ENCODE assay signal across 29 mouse cellular contexts in genomic region chr7:30890681-30891080, GRCm38 (mm10). TPM values are rescaled to one million over a fixed set of nuclear protein-coding genes. Genes with fewer than 3 reads are reported as not detected.
DNase-seq lines count a peak whose midpoint lies in the region; ATAC-seq and TF ChIP-seq lines count a peak whose summit lies in the region.
"Had no signal": no experiment of that assay in that cellular context is flagged by ENCODE, and none has a peak within 500 bp of the region (broad histone marks: within the 10 kb centered on the region; RNA-seq: fewer than 3 reads in every experiment).

No protein-coding gene starts in this region.

- H3K27me3 ChIP-seq in liver, adult 2 months (ENCODE audit: control insufficient read depth, insufficient read depth, low read length) = no peaks in the 10 kb centered on the region
- no peaks in the 10 kb centered on the region for H3K27me3 ChIP-seq in liver, embryonic 12.5 days (replicated peaks)
- H3K27me3 ChIP-seq in splenic B cell, adult 2 months (ENCODE audit: control insufficient read depth, insufficient read depth, low read length, poor library complexity, severe bottlenecking) = no peaks in the 10 kb centered on the region
- H3K27me3 ChIP-seq: embryonic facial prominence, embryonic 13.5 days; forebrain, embryonic 12.5 days; heart, embryonic 13.5 days; hindbrain, embryonic 15.5 days had no signal

- H3K4me1 ChIP-seq in liver, adult 2 months (ENCODE audit: control insufficient read depth, insufficient read depth, low read length) = peaks cover 11% of the 10 kb centered on the region; the same call in 1 of the 2 replicates
- no peaks in the 10 kb centered on the region for H3K4me1 ChIP-seq in liver, embryonic 12.5 days
- H3K4me1 ChIP-seq: embryonic facial prominence, embryonic 13.5 days; forebrain, embryonic 12.5 days; hindbrain, embryonic 15.5 days had no signal

- H3K79me2 ChIP-seq in liver, adult 2 months (ENCODE audit: control insufficient read depth, insufficient read depth, low read length) = no peaks in the 10 kb centered on the region

- H3K9ac ChIP-seq in liver, adult 2 months (ENCODE audit: low read depth, low read length) = no peak overlapping the region
- H3K9ac ChIP-seq in liver, embryonic 12.5 days = no peak overlapping the region
- H3K9ac ChIP-seq: embryonic facial prominence, embryonic 13.5 days; forebrain, embryonic 12.5 days; heart, embryonic 13.5 days; hindbrain, embryonic 15.5 days had no signal

- peak; percentile 16 for DNase-seq in liver, adult 2 months (ENCODE audit: extremely low read depth, low read depth, low spot score)
- DNase-seq in thymus, postnatal 0 days (ENCODE audit: low spot score) = peak; percentile 4
- DNase-seq in thymus, adult 18-20 months = no peak
- peak; percentile 49 for DNase-seq in splenic B cell, adult 2 months (ENCODE audit: low read depth, low spot score)
- DNase-seq in heart, adult 9 months (ENCODE audit: low spot score in 2 of 2) = no peak
- DNase-seq: adrenal gland, adult 8-10 months; adrenal gland, postnatal 36 days; cerebellum, adult 18-20 months; cerebellum, adult 9-11 months; cerebellum, postnatal 36 days; gastrocnemius, adult 2 months; gastrocnemius, postnatal 25 days; heart, postnatal 36 days had no signal

- H3K36me3 ChIP-seq in liver, adult 2 months (ENCODE audit: control insufficient read depth, insufficient read depth, low read length) = no peaks in the 10 kb centered on the region
- no peaks in the 10 kb centered on the region for H3K36me3 ChIP-seq in liver, embryonic 12.5 days
- H3K36me3 ChIP-seq in splenic B cell, adult 2 months (ENCODE audit: control insufficient read depth, insufficient read depth, low read length, poor library complexity, severe bottlenecking) = no peaks in the 10 kb centered on the region
- H3K36me3 ChIP-seq: embryonic facial prominence, embryonic 13.5 days; forebrain, embryonic 12.5 days; heart, embryonic 13.5 days; hindbrain, embryonic 15.5 days had no signal

- no peak for TF ChIP-seq POLR2A in liver, adult 2 months (IDR thresholded peaks at IDR 0.05; ENCODE audit: extremely low read depth, insufficient read depth, low read length)

- TF ChIP-seq CTCF in liver, adult 2 months (IDR thresholded peaks at IDR 0.05; ENCODE audit: low read depth, low read length) = no peak

- H3K27ac ChIP-seq in liver, adult 2 months (replicated peaks; ENCODE audit: insufficient read depth, low read depth, low read length) = no peak overlapping the region
- H3K27ac ChIP-seq in liver, embryonic 12.5 days = no peak overlapping the region
- H3K27ac ChIP-seq: embryonic facial prominence, embryonic 13.5 days; forebrain, embryonic 12.5 days; gastrocnemius, adult 2 months; heart, embryonic 13.5 days; hindbrain, embryonic 15.5 days had no signal

- no peak overlapping the region for H3K4me2 ChIP-seq in liver, embryonic 12.5 days
- H3K4me2 ChIP-seq: embryonic facial prominence, embryonic 13.5 days; forebrain, embryonic 12.5 days; heart, embryonic 13.5 days; hindbrain, embryonic 15.5 days had no signal

- no peaks in the 10 kb centered on the region for H3K9me3 ChIP-seq in liver, embryonic 12.5 days (replicated peaks)
- H3K9me3 ChIP-seq: embryonic facial prominence, embryonic 13.5 days; forebrain, embryonic 12.5 days; heart, embryonic 13.5 days; hindbrain, embryonic 15.5 days had no signal

- ATAC-seq in liver, embryonic 12.5 days = no peak
- ATAC-seq in activated CD4-positive, CD25-positive, alpha-beta regulatory T cell, adult 4 months = peak; percentile 20
- ATAC-seq in cerebellum, adult (ENCODE audit: insufficient number of reproducible peaks, low FRiP score, low TSS enrichment) = no peak
- ATAC-seq: forebrain, embryonic 16.5 days; Patski had no signal

- no peak overlapping the region for H3K4me3 ChIP-seq in liver, adult 2 months (ENCODE audit: insufficient read depth, low read depth, low read length)
- H3K4me3 ChIP-seq in liver, embryonic 12.5 days = no peak overlapping the region
- H3K4me3 ChIP-seq: embryonic facial prominence, embryonic 13.5 days; forebrain, embryonic 12.5 days; gastrocnemius, adult 2 months; heart, embryonic 13.5 days; hindbrain, embryonic 15.5 days had no signal

- 12% methylated on average over 2 of the region's 2 CpGs for WGBS in liver, adult 2 months
- WGBS in liver, embryonic 12.5 days (ENCODE audit: insufficient replicate concordance) = 45% methylated on average over 2 of the region's 2 CpGs

RNA-seq across cellular contexts. Expression of gene Cd22, which starts 10.5 kb away (rescaled TPM):
- total RNA-seq in liver, adult 2 months (2014; rRNA removed) = 0.74 and 1.8 TPM in 2 replicates
- polyA plus RNA-seq in liver, adult 2 months (2012; rRNA removed) = 1.4 and 3.7 TPM in 2 replicates
- polyA plus RNA-seq in liver, embryonic 12.5 days (2016; fragmentation: Nextera tagmentation; extraction: Ambion mirVana) = 0.21 and 0.38 TPM in 2 replicates
- polyA plus RNA-seq in thymus, postnatal 0 days (2015; fragmentation: Nextera tagmentation; extraction: Ambion mirVana) = 0.40 and 0.99 TPM in 2 replicates
- 1 to 10 TPM; 4.5 to 9.3 TPM for polyA plus RNA-seq in activated CD4-positive, CD25-positive, alpha-beta regulatory T cell, adult 4 months (2017; shearing (Covaris generic))
- total RNA-seq: granulocyte monocyte progenitor cell, adult 5-6 weeks had no signal
- polyA plus RNA-seq: embryonic facial prominence, embryonic 13.5 days; forebrain, embryonic 12.5 days; heart, embryonic 13.5 days; hindbrain, embryonic 11.5 days; Patski had no signal

RNA-seq across cellular contexts. Expression of gene Mag, which starts 24.0 kb away (rescaled TPM):
- total RNA-seq in liver, adult 2 months (2014; rRNA removed) = 0.07 and 0.09 TPM in 2 replicates
- polyA plus RNA-seq in liver, adult 2 months (2012; rRNA removed) = 0.20 and 0.37 TPM in 2 replicates
- 0.13 and 0.20 TPM in 2 replicates for polyA plus RNA-seq in liver, embryonic 12.5 days (2016; fragmentation: Nextera tagmentation; extraction: Ambion mirVana)
- 0.42 and 0.46 TPM in 2 replicates for polyA plus RNA-seq in thymus, postnatal 0 days (2015; fragmentation: Nextera tagmentation; extraction: Ambion mirVana)
- polyA plus RNA-seq in activated CD4-positive, CD25-positive, alpha-beta regulatory T cell, adult 4 months (2017; shearing (Covaris generic)) = not detected
- total RNA-seq: heart, adult 8-10 months; heart, postnatal 36 days had no signal
- polyA plus RNA-seq: Patski had no signal

RNA-seq across cellular contexts. Expression of gene Ffar1, which starts 29.3 kb away (rescaled TPM):
- not detected in 2 replicates for total RNA-seq in liver, adult 2 months (2014; rRNA removed)
- polyA plus RNA-seq in liver, adult 2 months (2012; rRNA removed) = 0.05 and 0.21 TPM in 2 replicates
- polyA plus RNA-seq in liver, embryonic 12.5 days (2016; fragmentation: Nextera tagmentation; extraction: Ambion mirVana) = not detected in 2 replicates
- not detected in 2 replicates for polyA plus RNA-seq in thymus, postnatal 0 days (2015; fragmentation: Nextera tagmentation; extraction: Ambion mirVana)
- polyA plus RNA-seq in activated CD4-positive, CD25-positive, alpha-beta regulatory T cell, adult 4 months (2017; shearing (Covaris generic)) = under 1 TPM; 0.19 to 0.28 TPM
- total RNA-seq: adrenal gland, adult 8-10 months; adrenal gland, postnatal 36 days; gastrocnemius, adult 2 months; gastrocnemius, postnatal 25 days; granulocyte monocyte progenitor cell, adult 5-6 weeks; heart, adult 8-10 months; heart, postnatal 36 days had no signal
- polyA plus RNA-seq: brain, embryonic 14.5 days; embryonic facial prominence, embryonic 13.5 days; forebrain, embryonic 12.5 days; forebrain, embryonic 16.5 days; frontal cortex, adult 2 months; heart, embryonic 13.5 days; heart, postnatal 0 days; hindbrain, embryonic 11.5 days; hindbrain, embryonic 15.5 days; Patski had no signal

RNA-seq across cellular contexts. Expression of gene Hamp2, which starts 33.8 kb away (rescaled TPM):
- 445 and 548 TPM in 2 replicates for total RNA-seq in liver, adult 2 months (2014; rRNA removed)
- 6,798 and 9,385 TPM in 2 replicates for polyA plus RNA-seq in liver, adult 2 months (2012; rRNA removed)
- not detected in 2 replicates for polyA plus RNA-seq in liver, embryonic 12.5 days (2016; fragmentation: Nextera tagmentation; extraction: Ambion mirVana)
- 2.1 TPM in 2 replicates for polyA plus RNA-seq in thymus, postnatal 0 days (2015; fragmentation: Nextera tagmentation; extraction: Ambion mirVana)
- not detected for polyA plus RNA-seq in activated CD4-positive, CD25-positive, alpha-beta regulatory T cell, adult 4 months (2017; shearing (Covaris generic))
- total RNA-seq: gastrocnemius, adult 2 months; gastrocnemius, postnatal 25 days; granulocyte monocyte progenitor cell, adult 5-6 weeks had no signal
- polyA plus RNA-seq: brain, embryonic 14.5 days; forebrain, embryonic 12.5 days; forebrain, embryonic 16.5 days; frontal cortex, adult 2 months; heart, embryonic 13.5 days; heart, postnatal 0 days; hindbrain, embryonic 11.5 days; hindbrain, embryonic 15.5 days; intestine, embryonic 14.5 days; Patski had no signal

RNA-seq across cellular contexts. Expression of gene Ffar3, which starts 34.7 kb away (rescaled TPM):
- not detected in 2 replicates for total RNA-seq in liver, adult 2 months (2014; rRNA removed)
- not detected in 2 replicates for polyA plus RNA-seq in liver, adult 2 months (2012; rRNA removed)
- not detected in 2 replicates for polyA plus RNA-seq in liver, embryonic 12.5 days (2016; fragmentation: Nextera tagmentation; extraction: Ambion mirVana)
- 0.10 TPM in 1 of 2 replicates, not detected in the other for polyA plus RNA-seq in thymus, postnatal 0 days (2015; fragmentation: Nextera tagmentation; extraction: Ambion mirVana)
- not detected for polyA plus RNA-seq in activated CD4-positive, CD25-positive, alpha-beta regulatory T cell, adult 4 months (2017; shearing (Covaris generic))
- total RNA-seq: gastrocnemius, adult 2 months; gastrocnemius, postnatal 25 days; granulocyte monocyte progenitor cell, adult 5-6 weeks; heart, adult 8-10 months; heart, postnatal 36 days had no signal
- polyA plus RNA-seq: brain, embryonic 14.5 days; embryonic facial prominence, embryonic 13.5 days; forebrain, embryonic 12.5 days; forebrain, embryonic 16.5 days; frontal cortex, adult 2 months; heart, embryonic 13.5 days; heart, postnatal 0 days; hindbrain, embryonic 11.5 days; hindbrain, embryonic 15.5 days; Patski had no signal

Comparison
In these comparisons a context has a peak if more than half of its experiments do, and no peak if none do; other contexts are left out.
1. DNase-seq: peak in liver, adult 2 months (single experiment), thymus, postnatal 0 days (single experiment) and splenic B cell, adult 2 months (single experiment); none in thymus, adult 18-20 months (0 of 2) and heart, adult 9 months (0 of 2).